Mouse (Mus musculus): ENCODE measurements around the gene Cep89.

DNA sequence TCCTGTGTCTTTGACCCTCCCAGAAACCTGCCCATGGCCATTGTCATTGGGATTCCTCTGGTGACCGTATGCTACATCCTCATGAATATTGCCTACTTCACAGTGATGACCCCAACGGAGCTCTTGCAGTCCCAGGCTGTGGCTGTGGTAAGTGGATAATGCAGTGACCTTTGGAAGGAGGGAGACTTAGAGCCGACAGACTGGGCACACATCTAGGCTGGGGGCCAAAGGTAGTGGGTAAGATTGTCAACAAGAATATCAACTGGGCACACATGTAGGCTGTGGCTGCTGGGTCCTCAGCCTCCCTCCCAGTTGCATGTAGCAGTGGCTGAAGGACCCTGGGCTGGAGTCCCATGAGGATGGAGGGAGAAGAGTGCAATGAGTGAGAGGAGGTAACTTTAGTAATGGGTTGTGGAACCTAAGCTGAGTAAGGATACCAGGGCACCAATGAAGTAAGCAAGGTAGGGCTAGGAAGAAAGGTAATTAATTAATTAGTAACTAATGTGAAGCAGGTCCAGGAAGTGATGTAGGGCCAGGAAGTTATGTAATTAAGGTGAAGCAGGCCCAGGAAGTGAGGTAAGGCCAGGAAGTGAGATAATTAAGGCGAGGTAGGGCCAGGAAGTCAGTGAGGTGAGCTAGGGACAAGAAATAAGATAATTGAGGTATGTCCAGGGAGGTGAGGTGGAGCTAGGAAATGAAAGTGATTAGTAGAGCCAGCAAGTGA lies 59.4 kb downstream of the Cep89 start:
- TF ChIP-seq TAL1 (IDR thresholded peaks at IDR 0.05; ENCODE audit: low read length) (no peak), GATA1 (IDR thresholded peaks at IDR 0.05; ENCODE audit: low read length) (no peak)
